In genomic region chr4:119293574-119294258, GRCm38 (mm10) we compare ENCODE assay signal across 9 mouse cellular contexts. TPM values are rescaled to one million over a fixed set of nuclear protein-coding genes. Genes with fewer than 3 reads are reported as not detected.
DNase-seq lines count a peak whose midpoint lies in the region; ATAC-seq and TF ChIP-seq lines count a peak whose summit lies in the region.
"Had no signal": no experiment of that assay in that cellular context is flagged by ENCODE, and none has a peak within 500 bp of the region (broad histone marks: within the 10 kb centered on the region; RNA-seq: fewer than 3 reads in every experiment).

No protein-coding gene starts in this region.

- peak overlapping the region; percentile 86 for H3K27ac ChIP-seq in kidney, postnatal 0 days
- peak overlapping the region; percentile 72 for H3K27ac ChIP-seq in liver, embryonic 16.5 days (ENCODE audit: low read length)
- no peak overlapping the region for H3K27ac ChIP-seq in olfactory bulb, adult 2 months (ENCODE audit: insufficient read depth, low read depth, low read length)

- 0 out of 2 replicates have a peak, but pooled peaks have one; percentile 5 for TF ChIP-seq POLR2A in olfactory bulb, adult 2 months (IDR thresholded peaks at IDR 0.05; ENCODE audit: insufficient read depth, low read depth, low read length)

- TF ChIP-seq CTCF in kidney, postnatal 0 days (IDR thresholded peaks at IDR 0.05; ENCODE audit: low read depth), result no peak
- TF ChIP-seq CTCF in olfactory bulb, adult 2 months (IDR thresholded peaks at IDR 0.05; ENCODE audit: insufficient read depth, low read depth, low read length), result 0 out of 2 replicates have a peak, but pooled peaks have one; percentile 10

- WGBS in kidney, postnatal 0 days, result under 1% methylated on average over 63 of the region's 80 CpGs
- 0% methylated on average over 43 of the region's 80 CpGs for WGBS in liver, embryonic 16.5 days (ENCODE audit: insufficient replicate concordance)
- under 1% methylated on average over 56 of the region's 80 CpGs for WGBS in olfactory bulb, adult 2 months

- 0 out of 2 replicates have a peak, but pooled peaks cover 3% of the 10 kb centered on the region for H3K36me3 ChIP-seq in kidney, postnatal 0 days (ENCODE audit: insufficient read depth, low read length)
- peaks cover 7% of the 10 kb centered on the region for H3K36me3 ChIP-seq in liver, embryonic 16.5 days (ENCODE audit: control insufficient read depth, insufficient read depth)

- 0 out of 2 replicates have a peak, but pooled peaks cover 4% of the 10 kb centered on the region for H3K4me1 ChIP-seq in kidney, postnatal 0 days (replicated peaks; ENCODE audit: insufficient read depth, low read length)
- peaks cover 26% of the 10 kb centered on the region for H3K4me1 ChIP-seq in liver, embryonic 16.5 days (ENCODE audit: control insufficient read depth, low read depth, low read length)
- H3K4me1 ChIP-seq in olfactory bulb, adult 2 months (ENCODE audit: control insufficient read depth, insufficient read depth, low read length), result peaks cover 10% of the 10 kb centered on the region; the same call in 1 of the 2 replicates

- peak; percentile 6 for DNase-seq in ovary, postnatal 10 days (ENCODE audit: low spot score)
- no peak for DNase-seq in ovary, postnatal 36 days (ENCODE audit: low spot score)
- peak; percentile 46 to 53 for DNase-seq in cerebellum, postnatal 10 days
- peak; percentile 23 for DNase-seq in gastrocnemius, postnatal 14 days
- peak; percentile 18 for DNase-seq in kidney, postnatal 0 days (ENCODE audit: low spot score)
- peak; percentile 57 for DNase-seq in thymus, postnatal 14 days

- H3K4me3 ChIP-seq in kidney, postnatal 0 days (replicated peaks; ENCODE audit: low read depth, low read length), result peak overlapping the region; percentile 99
- peak overlapping the region; percentile 81 for H3K4me3 ChIP-seq in liver, embryonic 16.5 days (ENCODE audit: low read depth, low read length)
- peak overlapping the region; percentile 55 for H3K4me3 ChIP-seq in olfactory bulb, adult 2 months (ENCODE audit: insufficient read depth, low read depth, low read length)

- no peaks in the 10 kb centered on the region for H3K27me3 ChIP-seq in kidney, postnatal 0 days (ENCODE audit: insufficient read depth, low read length)
- H3K27me3 ChIP-seq in liver, embryonic 16.5 days (ENCODE audit: control insufficient read depth, insufficient read depth, low read depth, low read length), result no peaks in the 10 kb centered on the region

- intact Hi-C loops in gastrocnemius, postnatal 14 days (cut with DNase I; ENCODE audit: low total_unique reads), result no loop called here

- H3K9ac ChIP-seq in kidney, postnatal 0 days (ENCODE audit: low read depth, low read length), result peak overlapping the region; percentile 94
- H3K9ac ChIP-seq in liver, embryonic 16.5 days (ENCODE audit: low read depth, low read length), result peak overlapping the region; percentile 81

- no peaks in the 10 kb centered on the region for H3K9me3 ChIP-seq in kidney, postnatal 0 days (replicated peaks; ENCODE audit: low read length)
- H3K9me3 ChIP-seq in liver, embryonic 16.5 days (replicated peaks; ENCODE audit: control insufficient read depth, low read length), result no peaks in the 10 kb centered on the region

- peak overlapping the region; percentile 92 for H3K4me2 ChIP-seq in kidney, postnatal 0 days (ENCODE audit: low read length)
- H3K4me2 ChIP-seq in liver, embryonic 16.5 days (ENCODE audit: low read depth, low read length), result peak overlapping the region; percentile 79

- ATAC-seq in kidney, postnatal 0 days (replicated peaks; ENCODE audit: low FRiP score, low read depth), result peak; percentile 22
- peak; percentile 19 for ATAC-seq in liver, embryonic 16.5 days (ENCODE audit: low read depth)

RNA-seq across cellular contexts. Expression of gene Ybx1, which starts 0.7 kb away (rescaled TPM):
- total RNA-seq in gastrocnemius, postnatal 14 days (2021), result 100 to 1,000 TPM; 494 to 519 TPM
- 606 and 676 TPM in 2 replicates for polyA plus RNA-seq in kidney, postnatal 0 days (2015; fragmentation: Nextera tagmentation; extraction: Ambion mirVana)
- polyA plus RNA-seq in liver, embryonic 16.5 days (2015; fragmentation: Nextera tagmentation; extraction: Ambion mirVana), result 150 and 152 TPM in 2 replicates
- polyA plus RNA-seq in olfactory bulb, adult 2 months (2012; ENCODE audit: insufficient read depth, insufficient read length, low replicate concordance, missing spikeins), result 690 TPM in 1 of 2 replicates, not detected in the other

RNA-seq across cellular contexts. Expression of gene Ppih, which starts 26.6 kb away (rescaled TPM):
- total RNA-seq in gastrocnemius, postnatal 14 days (2021), result 10 to 100 TPM in 1 of 2 experiments, 1 to 10 TPM in 1; 9.9 to 10.4 TPM
- 74.6 and 75.7 TPM in 2 replicates for polyA plus RNA-seq in kidney, postnatal 0 days (2015; fragmentation: Nextera tagmentation; extraction: Ambion mirVana)
- polyA plus RNA-seq in liver, embryonic 16.5 days (2015; fragmentation: Nextera tagmentation; extraction: Ambion mirVana), result 37.7 and 45.8 TPM in 2 replicates
- not detected in 2 replicates for polyA plus RNA-seq in olfactory bulb, adult 2 months (2012; ENCODE audit: insufficient read depth, insufficient read length, low replicate concordance, missing spikeins)

RNA-seq across cellular contexts. Expression of gene Cldn19, which starts 38.5 kb away (rescaled TPM):
- 10 to 100 TPM in 1 of 2 experiments, 1 to 10 TPM in 1; 6.2 to 16.8 TPM for total RNA-seq in gastrocnemius, postnatal 14 days (2021)
- 70.2 and 72.5 TPM in 2 replicates for polyA plus RNA-seq in kidney, postnatal 0 days (2015; fragmentation: Nextera tagmentation; extraction: Ambion mirVana)
- polyA plus RNA-seq in liver, embryonic 16.5 days (2015; fragmentation: Nextera tagmentation; extraction: Ambion mirVana), result not detected in 2 replicates
- polyA plus RNA-seq in olfactory bulb, adult 2 months (2012; ENCODE audit: insufficient read depth, insufficient read length, low replicate concordance, missing spikeins), result not detected in 2 replicates
- total RNA-seq: neutrophil, adult 5-6 weeks had no signal

Comparison
In these comparisons a context has a peak if more than half of its experiments do, and no peak if none do; other contexts are left out.
1. RNA of gene Cldn19, which starts 38.5 kb away (polyA plus RNA-seq): 70.2 to 72.5 TPM in kidney, postnatal 0 days; not detected in liver, embryonic 16.5 days and not detected in olfactory bulb, adult 2 months; every median in the first group is over 10 times any median in the second.
2. Peak in every context shown above with its lines, with median percentiles within 50 percentile points of each other: H3K4me3 ChIP-seq.